Mouse (Mus musculus) CH12F3 (cell line): ENCODE results near the gene Gm9774.

Experiments used
- in situ Hi-C: fragments of 300-500 bp; cut with MboI; formaldehyde crosslinking; loops from 2 replicates; pipeline ENCODE4 v1.14.3; 2020; ENCODE audit warnings: low sequenced_read_pairs

Gene Gm9774

GRCm38 (mm10) chr3:92429323-92429722 lies at the start of gene Gm9774:
TSS of gene Gm9774 (minus strand) at chr3:92429423.
- in situ Hi-C loops = no loop called here

GRCm38 (mm10) chr3:92470111-92470510 lies 40.9 kb upstream of the Gm9774 start:
- in situ Hi-C loops = no loop called here

GRCm38 (mm10) chr3:92467424-92467823 lies 38.2 kb upstream of the Gm9774 start:
- in situ Hi-C loops = no loop called here

- in situ Hi-C loops = no loop called here
Observed at GRCm38 (mm10) chr3:92466576-92466975, 37.4 kb upstream of the Gm9774 start.

- in situ Hi-C loops = no loop called here
Observed at GRCm38 (mm10) chr3:92458620-92459019, 29.4 kb upstream of the Gm9774 start, which contains the start of gene Sprr3. TSS of gene Sprr3 (minus strand) at chr3:92458720.

GRCm38 (mm10) chr3:92455151-92455550 lies 25.9 kb upstream of the Gm9774 start:
- in situ Hi-C loops = no loop called here

GRCm38 (mm10) chr3:92440177-92440576 lies 11.0 kb upstream of the Gm9774 start:
- in situ Hi-C loops = no loop called here

- in situ Hi-C loops = no loop called here
Observed at GRCm38 (mm10) chr3:92438689-92439088, 9.5 kb upstream of the Gm9774 start, which contains the start of gene Sprr1b. TSS of gene Sprr1b (minus strand) at chr3:92438789.

- in situ Hi-C loops = no loop called here
Observed at GRCm38 (mm10) chr3:92432282-92432681, 3.1 kb upstream of the Gm9774 start, which contains the start of gene Sprr2k. TSS of gene Sprr2k (plus strand) at chr3:92432582.

GRCm38 (mm10) chr3:92417782-92418181 lies 11.4 kb downstream of the Gm9774 start, which contains the start of gene Sprr2j-ps:
TSS of gene Sprr2j-ps (plus strand) at chr3:92418082.
- in situ Hi-C loops = no loop called here

GRCm38 (mm10) chr3:92407691-92408090 lies 21.5 kb downstream of the Gm9774 start, which contains the start of gene Sprr2i:
TSS of gene Sprr2i (plus strand) at chr3:92407991.
- in situ Hi-C loops = no loop called here

- in situ Hi-C loops = no loop called here
Observed at GRCm38 (mm10) chr3:92394301-92394700, 34.9 kb downstream of the Gm9774 start.

GRCm38 (mm10) chr3:92385385-92385784 lies 43.8 kb downstream of the Gm9774 start, which contains the start of gene Sprr2h:
TSS of gene Sprr2h (plus strand) at chr3:92385685.
- in situ Hi-C loops = no loop called here
